Mouse (Mus musculus) liver, postnatal 0 days (tissue): ENCODE data around the gene Hoxa7. TPM values are rescaled to one million over a fixed set of nuclear protein-coding genes. Genes with fewer than 3 reads are reported as not detected.
A peak's percentile ranks its signal among the peaks of the same experiment; 100 is the strongest.

ENCODE experiments used
- ATAC-seq: fragments of 200-750 bp; cut with Nextera tagmentation; 2 replicates; pipeline ENCODE4 v1.8.0; 2017; ENCODE audit warnings: mild to moderate bottlenecking, moderate library complexity
- DNase-seq: peaks from one replicate; pipeline ENCODE4 v3.0.0-alpha.2; 2016
- H3K27ac ChIP-seq: fragments of 300-500 bp; sonication (generic); 2 replicates; pipeline ENCODE4 v1.5.1; 2014; ENCODE audit warnings: antibody characterized with exemption, moderate library complexity, mild to moderate bottlenecking, low read depth
- H3K27me3 ChIP-seq: fragments of 300-500 bp; sonication (generic); 2 replicates; pipeline ENCODE4 v1.6.1; 2014; ENCODE audit warnings: low read length, control low read depth, mixed read lengths; ENCODE audit not compliant: insufficient read depth
- H3K36me3 ChIP-seq: fragments of 300-500 bp; sonication (generic); replicated peaks from 2 replicates; pipeline ENCODE4 v1.6.1; 2014; ENCODE audit warnings: mild to moderate bottlenecking, control low read depth, low read length, moderate library complexity, mixed read lengths; ENCODE audit not compliant: insufficient read depth
- H3K4me1 ChIP-seq: fragments of 300-500 bp; sonication (generic); 2 replicates; pipeline ENCODE4 v1.6.1; 2014; ENCODE audit warnings: antibody characterized with exemption, mild to moderate bottlenecking, control low read depth; ENCODE audit not compliant: insufficient read depth
- H3K4me2 ChIP-seq: fragments of 300-500 bp; sonication (generic); 2 replicates; pipeline ENCODE4 v1.6.1; 2014; ENCODE audit warnings: low read depth, mild to moderate bottlenecking, low read length, moderate library complexity, mixed read lengths
- H3K4me3 ChIP-seq: fragments of 300-500 bp; sonication (generic); 2 replicates; pipeline ENCODE4 v1.5.1; 2014; ENCODE audit warnings: low read depth, low read length
- H3K9ac ChIP-seq: fragments of 300-500 bp; sonication (generic); replicated peaks from 2 replicates; pipeline ENCODE4 v1.6.1; 2014; ENCODE audit warnings: mild to moderate bottlenecking, moderate library complexity
- H3K9me3 ChIP-seq: fragments of 300-500 bp; sonication (generic); 2 replicates; pipeline ENCODE4 v1.6.1; 2016; ENCODE audit warnings: mild to moderate bottlenecking, control low read depth, low read length, mixed read lengths
- CTCF ChIP-seq: sonication (generic); IDR thresholded peaks from 2 replicates; pipeline ENCODE4 v1.5.1; 2016; ENCODE audit warnings: antibody characterized with exemption, low read depth
- EP300 ChIP-seq: IDR thresholded peaks from 2 replicates; pipeline ENCODE4 v1.6.1; 2016; ENCODE audit warnings: antibody characterized with exemption, low read depth, mild to moderate bottlenecking
- WGBS: fragments of 180-500 bp; shearing (Covaris S2); extraction: QIAGEN DNeasy Blood & Tissue Kit; methylation state at CpG from one replicate; pipeline ENCODE4 v1.1.7; 2014; ENCODE audit not compliant: insufficient replicate concordance; 5-methylcytosine and 5-hydroxymethylcytosine counted together
- polyA plus RNA-seq: library from polyadenylated mRNA; unstranded; fragments of >200 nt; fragmentation: Nextera tagmentation; extraction: Ambion mirVana; gene quantifications from 2 replicates; pipeline ENCODE4 v1.2.1, GENCODE M21; 2015

Hoxa7 gene
- polyA plus RNA-seq, 1 experiment from 2014 or later: 0.39 TPM

DNA sequence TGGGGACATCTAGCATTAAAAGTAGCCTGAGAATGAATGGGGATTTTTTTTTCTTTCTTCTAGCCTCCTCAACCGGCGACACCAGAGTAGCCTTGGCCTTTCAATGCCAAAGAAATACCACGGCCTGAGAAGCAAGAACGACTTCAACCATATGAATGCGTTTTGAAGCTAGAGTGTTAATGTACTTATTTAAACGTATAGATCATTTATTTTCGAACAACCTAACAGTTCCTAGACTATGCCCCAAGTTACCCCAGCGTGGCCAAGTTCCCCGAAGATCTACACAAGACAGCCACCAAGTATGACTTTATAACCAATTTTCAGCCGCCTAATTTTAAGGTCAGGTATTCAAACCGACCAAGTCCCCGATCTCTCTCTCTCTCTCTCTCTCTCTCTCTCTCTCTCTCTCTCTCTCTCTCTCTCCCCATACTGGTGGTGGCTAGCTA lies 766 bp downstream of the Hoxa7 start:
- no peak for TF ChIP-seq EP300
- TF ChIP-seq CTCF: no peak
- DNase-seq (no peak), ATAC-seq (no peak)

DNA sequence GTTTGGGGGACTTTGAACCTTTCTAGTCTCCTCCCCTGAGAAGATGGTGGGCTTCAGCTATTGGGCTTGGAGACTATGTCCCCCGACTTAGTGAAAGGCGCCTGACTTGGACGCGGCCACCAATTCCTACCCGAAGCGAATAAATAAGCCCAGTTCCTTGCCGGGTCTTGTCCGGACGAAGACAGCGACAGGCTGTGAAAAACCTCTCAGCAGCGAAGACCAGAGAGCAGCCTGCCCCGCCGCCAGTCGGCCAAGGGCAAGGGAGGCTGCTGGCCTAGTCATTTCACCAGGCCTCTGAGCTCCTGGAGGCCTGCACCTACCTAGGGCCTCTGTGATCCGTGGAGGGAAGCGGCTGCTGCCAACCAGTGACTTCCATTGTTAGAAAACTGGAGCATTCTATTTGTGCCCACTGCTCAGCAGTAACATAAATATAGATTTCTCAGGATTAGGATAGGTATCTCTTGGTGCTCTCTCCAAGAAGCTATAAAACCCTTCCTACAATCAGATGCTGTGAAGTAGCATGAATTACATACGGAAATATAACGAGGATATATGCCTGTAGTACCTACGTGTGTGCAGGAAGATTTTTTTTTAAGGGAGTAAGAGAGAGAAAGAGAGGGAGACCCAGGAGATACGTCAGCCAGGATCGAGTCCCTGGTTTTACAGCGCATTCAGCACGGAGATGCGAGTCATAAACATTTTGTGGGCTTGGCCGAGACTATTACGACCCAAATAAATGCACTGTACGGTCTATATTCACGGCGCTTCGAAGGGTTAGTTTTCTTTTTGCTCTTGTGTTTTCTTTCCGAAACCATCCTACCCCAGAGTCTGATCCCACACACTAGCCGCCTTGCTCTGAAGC lies 1.4 kb downstream of the Hoxa7 start:
- ATAC-seq (no peak), DNase-seq (no peak)
- H3K4me1 ChIP-seq: peaks cover 13% of the 10 kb centered on the region
- no peak overlapping the region for H3K4me3 ChIP-seq
- no peaks in the 10 kb centered on the region for H3K36me3 ChIP-seq
- H3K27ac ChIP-seq: no peak overlapping the region
- no peaks in the 10 kb centered on the region for H3K9me3 ChIP-seq
- H3K9ac ChIP-seq: no peak overlapping the region
- 25% methylated on average over 32 of the region's 32 CpGs for WGBS
- peaks cover 100% of the 10 kb centered on the region for H3K27me3 ChIP-seq
- TF ChIP-seq EP300 (no peak), CTCF (no peak)
- H3K4me2 ChIP-seq: 0 out of 2 replicates have a peak overlapping the region, but pooled peaks have one; percentile 10

More for the DNA sequence above, 766 bp downstream of the Hoxa7 start:
- Histone ChIP-seq H3K27me3 (peaks cover 100% of the 10 kb centered on the region), H3K9ac (no peak overlapping the region; the same call in 1 of the 2 replicates), H3K4me2 (peak overlapping the region; percentile 90), H3K4me1 (peaks cover 13% of the 10 kb centered on the region), H3K27ac (no peak overlapping the region), H3K9me3 (no peaks in the 10 kb centered on the region), H3K4me3 (peak overlapping the region; percentile 58), H3K36me3 (no peaks in the 10 kb centered on the region)
- 8% methylated on average over 12 of the region's 12 CpGs for WGBS

DNA sequence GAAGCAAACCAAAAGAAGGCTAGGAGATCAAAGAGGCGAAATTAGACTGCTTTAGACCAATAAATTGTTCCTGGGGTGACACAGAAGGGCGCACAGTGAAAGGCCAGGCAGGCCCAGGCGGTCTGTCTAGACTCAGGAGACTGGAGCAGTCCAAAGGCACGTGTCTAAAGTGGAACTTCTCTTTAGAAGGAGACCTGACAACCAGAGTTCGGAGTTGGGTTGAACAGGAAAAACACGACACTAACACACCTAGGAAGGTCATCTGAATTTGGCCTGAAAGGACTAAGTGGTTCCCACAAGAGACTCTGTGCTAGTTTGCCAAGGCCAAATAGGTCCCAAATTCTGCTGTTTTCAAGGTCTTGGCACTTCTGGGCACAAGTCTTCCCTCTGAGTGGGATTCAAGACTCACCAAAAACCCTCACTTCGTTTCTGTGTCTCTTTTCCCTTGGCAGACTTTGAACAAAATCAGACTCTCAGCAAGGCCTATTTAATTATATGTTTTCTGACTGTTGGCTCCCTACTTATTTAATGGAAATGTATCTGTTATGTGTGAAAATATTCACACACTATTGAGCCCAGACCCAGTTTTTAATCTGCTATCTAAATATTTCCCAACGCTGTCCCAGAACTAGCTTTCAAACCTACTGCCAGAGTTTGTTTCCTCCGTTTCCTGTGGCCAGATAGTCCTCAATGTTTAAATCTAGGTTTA lies 2.3 kb downstream of the Hoxa7 start:
- Histone ChIP-seq H3K9me3 (no peaks in the 10 kb centered on the region), H3K4me1 (peaks cover 13% of the 10 kb centered on the region), H3K4me2 (no peak overlapping the region), H3K36me3 (no peaks in the 10 kb centered on the region), H3K4me3 (no peak overlapping the region), H3K9ac (no peak overlapping the region), H3K27me3 (peaks cover 100% of the 10 kb centered on the region), H3K27ac (no peak overlapping the region)
- WGBS: 55% methylated on average over 9 of the region's 9 CpGs
- no peak for TF ChIP-seq EP300
- no peak for TF ChIP-seq CTCF
- no peak for ATAC-seq
- DNase-seq: no peak

DNA sequence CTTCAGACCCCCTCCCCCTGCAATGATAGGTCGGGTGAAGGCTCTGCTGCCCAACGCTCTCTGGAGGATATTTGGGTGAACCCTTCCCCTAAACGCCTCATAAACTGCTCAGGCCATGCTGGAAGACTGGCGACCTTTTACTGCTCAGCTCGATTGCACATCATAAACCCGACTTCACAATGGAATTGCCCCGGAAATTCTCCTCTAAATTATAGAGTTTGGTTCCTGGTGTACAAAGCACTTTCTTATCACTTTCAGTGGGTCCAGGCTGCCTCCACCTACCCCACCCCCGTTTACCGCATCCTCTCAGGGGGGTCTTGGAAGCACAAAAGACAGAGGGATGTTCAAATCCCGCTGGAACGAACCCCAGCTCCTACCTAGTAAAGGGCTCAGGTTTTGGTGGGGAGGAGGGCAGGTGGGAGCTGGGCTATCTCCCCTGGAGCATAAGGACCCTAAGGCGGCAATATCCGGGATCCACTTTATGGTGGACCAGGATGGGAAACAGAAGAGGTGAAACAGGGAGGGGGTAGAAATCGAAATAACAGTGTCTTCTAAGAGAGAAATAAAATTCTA lies 2.9 kb downstream of the Hoxa7 start:
- TF ChIP-seq CTCF (no peak), EP300 (no peak)
- 29% methylated on average over 14 of the region's 14 CpGs for WGBS
- no peak overlapping the region for H3K9ac ChIP-seq

DNA sequence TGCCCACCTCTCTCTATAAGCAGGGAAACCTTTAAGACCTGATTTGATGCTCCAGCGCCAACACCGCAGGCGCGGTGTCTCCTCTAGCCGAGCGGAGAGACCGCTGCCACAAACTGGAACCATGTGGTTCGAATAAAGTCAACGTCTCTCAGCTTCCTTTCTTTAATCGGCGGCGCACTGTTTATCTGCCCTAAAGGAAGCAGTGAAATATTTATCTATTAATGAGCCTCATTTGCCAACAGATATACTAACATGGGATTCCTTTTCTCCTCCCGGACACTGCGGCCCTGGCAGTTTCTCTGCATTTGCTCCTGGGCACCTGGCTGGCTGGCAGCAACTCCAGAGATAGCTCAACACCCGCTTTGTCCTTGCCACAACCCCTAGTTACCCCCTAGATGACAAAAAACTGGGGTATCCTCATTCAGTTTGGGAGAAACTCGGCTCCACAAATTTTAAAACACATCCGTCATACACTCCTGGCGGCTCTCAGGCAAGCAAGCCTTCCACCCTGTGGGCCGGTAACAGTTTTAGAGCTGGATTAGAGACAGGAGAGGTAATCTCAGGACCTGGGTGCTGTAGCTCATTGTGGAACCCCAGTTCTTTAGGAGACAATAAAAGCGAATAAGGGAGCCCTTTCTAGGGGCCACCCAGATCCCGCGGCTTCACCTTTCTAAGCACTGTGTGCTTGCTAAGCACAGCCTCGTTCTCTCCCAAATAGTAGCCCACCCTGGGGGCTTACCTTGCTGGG lies 3.6 kb downstream of the Hoxa7 start:
- Histone ChIP-seq H3K9ac (no peak overlapping the region), H3K27me3 (peaks cover 100% of the 10 kb centered on the region), H3K4me1 (peaks cover 13% of the 10 kb centered on the region), H3K27ac (no peak overlapping the region), H3K9me3 (no peaks in the 10 kb centered on the region), H3K36me3 (no peaks in the 10 kb centered on the region), H3K4me3 (no peak overlapping the region), H3K4me2 (peak overlapping the region; percentile 43; the same call in 1 of the 2 replicates)
- TF ChIP-seq EP300 (no peak), CTCF (no peak)
- WGBS: 12% methylated on average over 23 of the region's 23 CpGs
- ATAC-seq (no peak), DNase-seq (no peak)

More for the DNA sequence above, 2.9 kb downstream of the Hoxa7 start:
- Histone ChIP-seq H3K4me1 (peaks cover 13% of the 10 kb centered on the region), H3K27ac (no peak overlapping the region), H3K4me3 (no peak overlapping the region), H3K27me3 (peaks cover 100% of the 10 kb centered on the region), H3K9me3 (no peaks in the 10 kb centered on the region), H3K4me2 (no peak overlapping the region), H3K36me3 (no peaks in the 10 kb centered on the region)
- no peak for ATAC-seq
- no peak for DNase-seq

DNA sequence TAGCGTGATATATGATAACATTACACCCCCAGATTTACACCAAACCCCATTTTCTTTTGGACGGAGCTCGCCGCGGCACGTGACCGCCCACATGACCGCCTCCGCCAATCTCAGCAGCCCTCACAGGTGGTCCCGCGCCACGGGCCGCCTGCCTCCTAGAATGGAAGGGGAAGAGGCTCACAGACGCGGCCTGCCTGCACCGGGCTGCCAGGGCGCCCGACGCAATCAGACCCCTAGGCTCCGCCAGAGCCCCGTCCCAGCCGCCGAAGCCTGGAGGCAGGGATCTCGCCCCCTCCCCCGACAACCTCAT lies 4.2 kb downstream of the Hoxa7 start:
- peak; percentile 24; the same call in 1 of the 2 replicates for ATAC-seq
- H3K27ac ChIP-seq: no peak overlapping the region
- H3K4me2 ChIP-seq: peak overlapping the region; percentile 43

More for the DNA sequence above, 4.2 kb downstream of the Hoxa7 start:
- 1% methylated on average over 25 of the region's 25 CpGs for WGBS
- Histone ChIP-seq H3K36me3 (no peaks in the 10 kb centered on the region), H3K9ac (no peak overlapping the region), H3K9me3 (no peaks in the 10 kb centered on the region), H3K4me1 (peaks cover 13% of the 10 kb centered on the region), H3K4me3 (peak overlapping the region; percentile 28), H3K27me3 (peaks cover 100% of the 10 kb centered on the region)
- no peak for TF ChIP-seq CTCF
- no peak for TF ChIP-seq EP300
- DNase-seq: no peak
